Mouse (Mus musculus): ENCODE data around the gene Slc9a5. TPM values are rescaled to one million over a fixed set of nuclear protein-coding genes. Genes with fewer than 3 reads are reported as not detected.
A peak's percentile ranks its signal among the peaks of the same experiment; 100 is the strongest.

The Slc9a5 gene
- polyA plus RNA-seq, 1 experiment: 8.1 TPM

- 77% methylated on average over 11 of the region's 11 CpGs for WGBS
- no peak for TF ChIP-seq CTCF (IDR thresholded peaks at IDR 0.05; ENCODE audit: insufficient read depth, low read length)
- TF ChIP-seq POLR2A (IDR thresholded peaks at IDR 0.05; ENCODE audit: borderline replicate concordance, extremely low read depth, low read depth, low read length): no peak
- H3K4me1 ChIP-seq (ENCODE audit: control insufficient read depth, insufficient read depth, low read length): peaks cover 4% of the 10 kb centered on the region; the same call in 1 of the 2 replicates
- DNase-seq: peak; percentile 45
- no peak overlapping the region for H3K4me3 ChIP-seq (replicated peaks; ENCODE audit: extremely low read depth, low read depth, low read length)
Observed at GRCm38 (mm10) chr8:105318662-105319190, 29.9 kb upstream of the Slc9a5 start.

- peaks cover 5% of the 10 kb centered on the region for H3K4me1 ChIP-seq (ENCODE audit: control insufficient read depth, insufficient read depth, low read length)
- 73% methylated on average over 4 of the region's 4 CpGs for WGBS
- H3K4me3 ChIP-seq (replicated peaks; ENCODE audit: extremely low read depth, low read depth, low read length): no peak overlapping the region
- no peak for DNase-seq
- TF ChIP-seq CTCF (IDR thresholded peaks at IDR 0.05; ENCODE audit: insufficient read depth, low read length) (no peak), POLR2A (IDR thresholded peaks at IDR 0.05; ENCODE audit: borderline replicate concordance, extremely low read depth, low read depth, low read length) (no peak)
Observed at GRCm38 (mm10) chr8:105323183-105323582, 25.5 kb upstream of the Slc9a5 start.

- Histone ChIP-seq H3K4me3 (replicated peaks; ENCODE audit: extremely low read depth, low read depth, low read length) (peak overlapping the region; percentile 63), H3K4me1 (ENCODE audit: control insufficient read depth, insufficient read depth, low read length) (peaks cover 5% of the 10 kb centered on the region)
- under 1% methylated on average over 12 of the region's 12 CpGs for WGBS
- DNase-seq: no peak
- TF ChIP-seq CTCF (IDR thresholded peaks at IDR 0.05; ENCODE audit: insufficient read depth, low read length) (no peak), POLR2A (IDR thresholded peaks at IDR 0.05; ENCODE audit: borderline replicate concordance, extremely low read depth, low read depth, low read length) (no peak)
Observed at GRCm38 (mm10) chr8:105325641-105326093, 23.0 kb upstream of the Slc9a5 start.

GRCm38 (mm10) chr8:105326141-105326672, 22.4 kb upstream of the Slc9a5 start, which contains the start of the genes Lrrc29 and Tmem208:
TSS of gene Lrrc29 (minus strand) at chr8:105326278.
TSS of gene Tmem208 (plus strand) at chr8:105326354.
- under 1% methylated on average over 36 of the region's 36 CpGs for WGBS
- Histone ChIP-seq H3K4me3 (replicated peaks; ENCODE audit: extremely low read depth, low read depth, low read length) (peak within 1 kb of the TSS; percentile 91), H3K4me1 (ENCODE audit: control insufficient read depth, insufficient read depth, low read length) (peaks cover 5% of the 10 kb centered on the region)
- TF ChIP-seq POLR2A (IDR thresholded peaks at IDR 0.05; ENCODE audit: borderline replicate concordance, extremely low read depth, low read depth, low read length): peak; percentile 94
- 0 out of 2 replicates have a peak, but pooled peaks have one; percentile 17 for TF ChIP-seq CTCF (IDR thresholded peaks at IDR 0.05; ENCODE audit: insufficient read depth, low read length)
- DNase-seq: peak; percentile 97

GRCm38 (mm10) chr8:105326968-105327367, 21.7 kb upstream of the Slc9a5 start:
- TF ChIP-seq CTCF (IDR thresholded peaks at IDR 0.05; ENCODE audit: insufficient read depth, low read length): no peak
- TF ChIP-seq POLR2A (IDR thresholded peaks at IDR 0.05; ENCODE audit: borderline replicate concordance, extremely low read depth, low read depth, low read length): no peak
- WGBS: 27% methylated on average over 6 of the region's 6 CpGs
- Histone ChIP-seq H3K4me3 (replicated peaks; ENCODE audit: extremely low read depth, low read depth, low read length) (peak overlapping the region; percentile 91), H3K4me1 (ENCODE audit: control insufficient read depth, insufficient read depth, low read length) (peaks cover 5% of the 10 kb centered on the region)
- no peak for DNase-seq

GRCm38 (mm10) chr8:105330325-105330724, 18.3 kb upstream of the Slc9a5 start:
- TF ChIP-seq CTCF (IDR thresholded peaks at IDR 0.05; ENCODE audit: insufficient read depth, low read length) (no peak), POLR2A (IDR thresholded peaks at IDR 0.05; ENCODE audit: borderline replicate concordance, extremely low read depth, low read depth, low read length) (no peak)
- DNase-seq: no peak
- Histone ChIP-seq H3K4me1 (ENCODE audit: control insufficient read depth, insufficient read depth, low read length) (peaks cover 5% of the 10 kb centered on the region), H3K4me3 (replicated peaks; ENCODE audit: extremely low read depth, low read depth, low read length) (no peak overlapping the region)
- WGBS: 87% methylated on average over 12 of the region's 12 CpGs

GRCm38 (mm10) chr8:105331469-105331868, 17.2 kb upstream of the Slc9a5 start:
- no peak for DNase-seq
- TF ChIP-seq POLR2A (IDR thresholded peaks at IDR 0.05; ENCODE audit: borderline replicate concordance, extremely low read depth, low read depth, low read length): no peak
- no peak for TF ChIP-seq CTCF (IDR thresholded peaks at IDR 0.05; ENCODE audit: insufficient read depth, low read length)
- 90% methylated on average over 22 of the region's 22 CpGs for WGBS
- no peak overlapping the region for H3K4me3 ChIP-seq (replicated peaks; ENCODE audit: extremely low read depth, low read depth, low read length)
- peaks cover 5% of the 10 kb centered on the region for H3K4me1 ChIP-seq (ENCODE audit: control insufficient read depth, insufficient read depth, low read length)

GRCm38 (mm10) chr8:105331931-105332330, 16.7 kb upstream of the Slc9a5 start:
- TF ChIP-seq CTCF (IDR thresholded peaks at IDR 0.05; ENCODE audit: insufficient read depth, low read length): no peak
- no peak for TF ChIP-seq POLR2A (IDR thresholded peaks at IDR 0.05; ENCODE audit: borderline replicate concordance, extremely low read depth, low read depth, low read length)
- no peak for DNase-seq
- 89% methylated on average over 9 of the region's 9 CpGs for WGBS
- Histone ChIP-seq H3K4me1 (ENCODE audit: control insufficient read depth, insufficient read depth, low read length) (peaks cover 4% of the 10 kb centered on the region), H3K4me3 (replicated peaks; ENCODE audit: extremely low read depth, low read depth, low read length) (no peak overlapping the region)

GRCm38 (mm10) chr8:105332523-105332922, 16.1 kb upstream of the Slc9a5 start:
- no peak overlapping the region for H3K4me3 ChIP-seq (replicated peaks; ENCODE audit: extremely low read depth, low read depth, low read length)
- TF ChIP-seq POLR2A (IDR thresholded peaks at IDR 0.05; ENCODE audit: borderline replicate concordance, extremely low read depth, low read depth, low read length) (no peak), CTCF (IDR thresholded peaks at IDR 0.05; ENCODE audit: insufficient read depth, low read length) (no peak)
- DNase-seq: no peak
- WGBS: 67% methylated on average over 2 of the region's 2 CpGs
- no peaks in the 10 kb centered on the region; the same call in 1 of the 2 replicates for H3K4me1 ChIP-seq (ENCODE audit: control insufficient read depth, insufficient read depth, low read length)

Data from lung, adult 2 months (tissue).